Mouse (Mus musculus): Measurements from ENCODE around the gene Foxp1. TPM values are rescaled to one million over a fixed set of nuclear protein-coding genes. Genes with fewer than 3 reads are reported as not detected.

Gene Foxp1
- total RNA-seq (2012; rRNA removed) (16.1 and 20.8 TPM in 2 replicates), polyA plus RNA-seq (2012; ENCODE audit: insufficient read depth in 1 of 2, insufficient read length in 2 of 2, low read depth in 1 of 2, low replicate concordance in 2 of 2, missing spikeins in 1 of 2) (10 to 100 TPM in 1 of 2 experiments, not detected in 1; 42.0 TPM)

DNA sequence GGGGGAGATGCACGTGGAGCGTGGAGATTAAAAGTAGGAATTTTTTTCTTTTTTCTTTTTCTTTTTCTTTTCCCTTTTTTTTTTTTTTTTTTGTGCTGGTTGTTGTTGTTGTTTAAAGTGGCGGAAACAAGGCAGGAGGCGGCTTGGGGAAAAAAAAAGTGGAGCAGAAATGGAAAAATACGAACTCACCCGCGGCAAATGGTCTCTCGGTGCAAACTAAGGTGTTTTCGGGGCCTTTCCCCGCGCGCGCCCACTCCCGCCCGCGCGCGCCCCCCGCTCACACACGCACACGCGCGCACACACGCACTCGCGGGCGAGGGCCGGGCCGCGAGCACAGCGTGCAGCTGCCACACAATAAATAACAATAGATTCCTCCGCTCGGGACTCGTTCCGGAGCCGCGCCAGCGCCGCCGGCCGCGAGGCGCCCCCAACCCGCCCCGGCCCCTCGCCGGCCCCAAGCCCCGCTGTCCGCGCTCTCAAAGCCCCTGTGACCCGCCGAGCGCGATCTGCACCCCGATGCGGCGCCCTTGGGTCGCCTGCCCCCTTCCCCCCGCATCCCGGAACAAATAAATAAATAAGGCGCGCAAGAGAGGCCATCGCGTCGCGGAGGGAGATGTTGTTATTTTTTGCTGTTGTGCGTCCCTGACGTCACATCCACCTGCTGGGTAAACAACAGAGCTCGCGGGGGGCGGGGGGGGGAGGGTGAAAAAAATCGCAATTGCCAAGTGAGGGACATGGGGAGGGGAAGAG, at the start of gene Foxp1:
Foxp1 (minus strand) TSS at position 363 of the 750 bp plus-strand sequence.
- H3K27ac ChIP-seq (ENCODE audit: control insufficient read depth, low read depth, low read length) = peak within 1 kb of the TSS; percentile 95
- peak within 1 kb of the TSS; percentile 99 to 100 for H3K4me3 ChIP-seq (ENCODE audit: control insufficient read depth in 1 of 2, insufficient read depth in 1 of 2, low read depth in 2 of 2, low read length in 2 of 2)
- peak within 1 kb of the TSS; percentile 96 for H3K9ac ChIP-seq (ENCODE audit: control insufficient read depth, low read depth, low read length, poor library complexity, severe bottlenecking)
- no peaks in the 10 kb centered on the region for H3K9me3 ChIP-seq (replicated peaks; ENCODE audit: insufficient read depth, low read length)
- peak; percentile 92 for DNase-seq (ENCODE audit: low read depth, low spot score)
- H3K4me1 ChIP-seq (ENCODE audit: control insufficient read depth in 1 of 2, insufficient read depth in 2 of 2, low read length in 2 of 2) = no peaks in the 10 kb centered on the region; a peak in 1 of 4 replicates
- H3K79me2 ChIP-seq (ENCODE audit: control insufficient read depth, insufficient read depth, low read length, poor library complexity) = peaks cover 12% of the 10 kb centered on the region; the same call in 1 of the 2 replicates
- H3K36me3 ChIP-seq (ENCODE audit: control insufficient read depth in 1 of 2, insufficient read depth in 2 of 2, low read length in 2 of 2) = no peaks in the 10 kb centered on the region
- no peaks in the 10 kb centered on the region for H3K27me3 ChIP-seq (ENCODE audit: control insufficient read depth in 1 of 2, insufficient read depth in 2 of 2, low read length in 2 of 2)
- TF ChIP-seq SIN3A (IDR thresholded peaks at IDR 0.05; ENCODE audit: low read length) (no peak; the same call in 1 of the 2 replicates), JUND (IDR thresholded peaks at IDR 0.05; ENCODE audit: low read depth, low read length) (no peak), HCFC1 (IDR thresholded peaks at IDR 0.05; ENCODE audit: low read depth, low read length) (no peak), GABPA (IDR thresholded peaks at IDR 0.05; ENCODE audit: low read depth, low read length) (no peak), POLR2AphosphoS5 (IDR thresholded peaks at IDR 0.05; ENCODE audit: borderline replicate concordance, low read depth, low read length) (no peak), MAFK (IDR thresholded peaks at IDR 0.05; ENCODE audit: borderline replicate concordance, low read depth, low read length) (no peak), NRF1 (IDR thresholded peaks at IDR 0.05; ENCODE audit: insufficient read depth, low read depth, low read length, poor library complexity, severe bottlenecking) (no peak), ZKSCAN1 (IDR thresholded peaks at IDR 0.05; ENCODE audit: low read depth, low read length) (0 out of 2 replicates have a peak, but pooled peaks have one; percentile 22), USF1 (IDR thresholded peaks at IDR 0.05; ENCODE audit: low read depth, low read length) (peak; percentile 6; the same call in 1 of the 2 replicates), MAX (IDR thresholded peaks at IDR 0.05; ENCODE audit: low read length) (no peak), MXI1 (IDR thresholded peaks at IDR 0.05; ENCODE audit: low read depth, low read length) (peak; percentile 64), ELF1 (IDR thresholded peaks at IDR 0.05; ENCODE audit: low read depth, low read length) (0 out of 2 replicates have a peak, but pooled peaks have one; percentile 41), NELFE (IDR thresholded peaks at IDR 0.05; ENCODE audit: low read depth, low read length) (peak; percentile 29; the same call in 1 of the 2 replicates), MEF2A (IDR thresholded peaks at IDR 0.05; ENCODE audit: extremely low read depth, insufficient replicate concordance, low read depth, low read length, poor library complexity, severe bottlenecking) (peak; percentile 41; the same call in 1 of the 2 replicates), CHD1 (IDR thresholded peaks at IDR 0.05; ENCODE audit: low read depth, low read length) (no peak), E2F4 (IDR thresholded peaks at IDR 0.05; ENCODE audit: borderline replicate concordance, low read depth, low read length) (no peak), CTCF (IDR thresholded peaks at IDR 0.05 in 2 of 3, conservative IDR thresholded peaks at IDR 0.05 in 1 of 3; ENCODE audit: control insufficient read depth in 1 of 3, insufficient read depth in 1 of 3, low read depth in 2 of 3, low read length in 3 of 3, poor library complexity in 1 of 3, severe bottlenecking in 1 of 3) (no peak), UBTF (IDR thresholded peaks at IDR 0.05; ENCODE audit: borderline replicate concordance, insufficient read depth, low read depth, low read length) (no peak), BHLHE40 (IDR thresholded peaks at IDR 0.05; ENCODE audit: borderline replicate concordance, low read depth, low read length) (0 out of 2 replicates have a peak, but pooled peaks have one; percentile 7), GATA1 (IDR thresholded peaks at IDR 0.05; ENCODE audit: low read depth, low read length) (no peak), USF2 (IDR thresholded peaks at IDR 0.05; ENCODE audit: borderline replicate concordance in 1 of 2, insufficient read depth in 1 of 2, low read depth in 1 of 2, low read length in 2 of 2) (no peak), EP300 (IDR thresholded peaks at IDR 0.05; ENCODE audit: low read depth in 1 of 2, low read length in 2 of 2) (0 out of 4 replicates have a peak, but pooled peaks of 1 of the 2 experiments have one; percentile 29), RAD21 (IDR thresholded peaks at IDR 0.05; ENCODE audit: low read depth, low read length) (no peak), MYC (IDR thresholded peaks at IDR 0.05; ENCODE audit: low read depth, low read length) (0 out of 2 replicates have a peak, but pooled peaks have one; percentile 41), TBP (IDR thresholded peaks at IDR 0.05; ENCODE audit: low read depth, low read length) (0 out of 2 replicates have a peak, but pooled peaks have one; percentile 49), MYB (IDR thresholded peaks at IDR 0.05; ENCODE audit: low read depth, low read length) (no peak; the same call in 1 of the 2 replicates), POLR2AphosphoS2 (IDR thresholded peaks at IDR 0.05; ENCODE audit: low read length) (no peak), ZNF384 (IDR thresholded peaks at IDR 0.05; ENCODE audit: low read depth, low read length) (peak; percentile 76), RCOR1 (IDR thresholded peaks at IDR 0.05; ENCODE audit: low read depth, low read length) (no peak), ZC3H11A (IDR thresholded peaks at IDR 0.05; ENCODE audit: low read depth, low read length) (no peak), TCF12 (IDR thresholded peaks at IDR 0.05; ENCODE audit: low read depth, low read length) (peak; percentile 0; the same call in 1 of the 2 replicates), TAL1 (IDR thresholded peaks at IDR 0.05; ENCODE audit: low read length) (no peak), KAT2A (conservative IDR thresholded peaks at IDR 0.05; ENCODE audit: low read depth, low read length) (peak; percentile 72; the same call in 1 of the 2 replicates), POLR2A (IDR thresholded peaks at IDR 0.05; ENCODE audit: control insufficient read depth in 1 of 2, insufficient read depth in 1 of 2, low read depth in 1 of 2, low read length in 2 of 2, poor library complexity in 1 of 2) (peak in 1 of 2 experiments; percentile 45; a peak in 2 of 4 replicates)

All from MEL (cell line).